Mouse (Mus musculus): ENCODE results near the gene Fnbp1. TPM values are rescaled to one million over a fixed set of nuclear protein-coding genes. Genes with fewer than 3 reads are reported as not detected.

Gene Fnbp1
- polyA plus RNA-seq, 1 experiment from 2014 or later: 14.7 TPM

DNA sequence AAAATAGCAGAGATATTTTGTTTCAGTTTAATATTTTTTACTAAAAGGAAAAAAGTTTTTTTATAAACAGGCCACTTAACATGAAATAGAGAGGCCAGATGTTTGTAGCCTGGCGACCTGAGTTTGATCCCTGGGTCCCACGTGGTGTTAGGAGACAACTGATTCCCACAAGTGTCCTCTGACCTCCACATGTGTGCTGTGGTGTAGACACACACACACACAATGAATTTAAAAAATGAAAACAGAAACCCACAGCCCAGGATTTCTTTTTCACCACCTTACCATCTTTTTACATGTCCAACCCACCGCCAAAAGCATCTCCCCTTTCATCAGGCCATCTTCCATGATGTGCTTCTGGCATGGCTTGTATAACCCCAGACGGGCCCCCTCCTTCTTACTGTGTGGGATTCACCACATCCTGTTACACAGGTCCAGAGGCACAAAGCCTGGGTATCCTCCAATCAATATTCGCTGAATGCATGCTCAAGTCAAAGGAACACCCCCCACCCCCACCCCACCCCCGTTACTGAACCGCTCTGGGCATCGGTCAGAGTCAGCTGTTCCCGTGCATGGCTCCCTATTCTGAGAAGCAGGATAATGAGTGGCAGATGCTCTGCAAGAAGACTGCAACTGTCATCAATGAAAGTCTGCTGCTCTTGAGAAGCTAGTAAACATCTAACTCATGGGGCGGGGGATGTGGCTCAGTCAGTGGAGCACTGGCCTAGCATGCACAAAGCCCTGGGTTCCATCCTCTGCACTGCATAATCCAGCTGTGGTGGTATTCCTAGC is 25.7 kb downstream of the Fnbp1 start:
- Histone ChIP-seq H3K27ac (peak overlapping the region; percentile 67; the same call in 1 of the 2 replicates), H3K9me3 (peaks cover 5% of the 10 kb centered on the region; the same call in 1 of the 2 replicates), H3K27me3 (ENCODE audit: insufficient read depth, poor library complexity, severe bottlenecking) (no peaks in the 10 kb centered on the region), H3K4me3 (no peak overlapping the region), H3K4me1 (replicated peaks) (peaks cover 19% of the 10 kb centered on the region), H3K36me3 (peaks cover 4% of the 10 kb centered on the region; the same call in 1 of the 2 replicates)
- 69% methylated on average over 10 of the region's 10 CpGs for WGBS
- peak; percentile 29 for DNase-seq (ENCODE audit: low spot score)

DNA sequence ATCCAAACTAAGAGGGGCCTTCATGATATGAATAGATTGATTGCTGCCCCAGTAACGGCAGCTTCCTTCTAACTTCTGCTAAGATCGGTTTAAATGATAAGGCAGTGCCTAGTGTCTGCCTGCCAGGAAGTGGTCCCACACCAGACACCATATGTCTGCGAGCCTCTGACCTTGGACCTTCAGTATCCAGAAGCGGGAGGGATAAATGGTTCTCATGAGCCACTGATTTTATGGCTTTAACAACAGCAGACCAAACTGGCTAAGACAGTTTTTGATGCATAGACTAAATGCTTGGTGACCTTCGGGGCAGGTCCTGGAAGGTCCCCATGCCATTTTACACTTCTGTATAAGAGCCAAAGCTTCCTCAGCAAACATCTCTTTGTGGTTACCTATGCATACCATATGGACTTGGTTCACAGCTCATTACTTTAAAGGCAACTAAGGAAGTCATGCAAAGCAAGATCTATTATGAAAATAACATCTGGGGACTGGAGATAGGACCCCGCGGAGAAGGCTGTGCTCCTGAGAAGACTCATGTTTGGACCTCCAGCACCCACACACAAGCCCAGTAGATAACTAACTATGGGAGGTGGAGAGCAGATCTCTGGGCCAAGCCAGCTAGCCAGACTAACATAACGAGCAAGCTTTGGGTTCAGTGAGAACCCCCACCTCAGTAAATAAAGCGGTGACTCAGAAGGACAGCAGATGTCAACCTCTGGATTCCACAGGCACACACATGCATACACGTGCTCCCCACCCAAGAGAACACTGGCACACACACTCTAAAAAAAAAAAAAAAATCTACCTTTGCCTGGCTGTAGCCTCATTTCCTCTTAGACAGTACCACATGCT is 26.5 kb downstream of the Fnbp1 start:
- Histone ChIP-seq H3K36me3 (peaks cover 4% of the 10 kb centered on the region; the same call in 1 of the 2 replicates), H3K4me3 (no peak overlapping the region), H3K9me3 (peaks cover 5% of the 10 kb centered on the region; the same call in 1 of the 2 replicates), H3K27me3 (ENCODE audit: insufficient read depth, poor library complexity, severe bottlenecking) (no peaks in the 10 kb centered on the region), H3K4me1 (replicated peaks) (peaks cover 19% of the 10 kb centered on the region), H3K27ac (0 out of 2 replicates have a peak overlapping the region, but pooled peaks have one; percentile 35)
- 75% methylated on average over 10 of the region's 10 CpGs for whole genome bisulfite sequencing
- no peak for DNase-seq (ENCODE audit: low spot score)

DNA sequence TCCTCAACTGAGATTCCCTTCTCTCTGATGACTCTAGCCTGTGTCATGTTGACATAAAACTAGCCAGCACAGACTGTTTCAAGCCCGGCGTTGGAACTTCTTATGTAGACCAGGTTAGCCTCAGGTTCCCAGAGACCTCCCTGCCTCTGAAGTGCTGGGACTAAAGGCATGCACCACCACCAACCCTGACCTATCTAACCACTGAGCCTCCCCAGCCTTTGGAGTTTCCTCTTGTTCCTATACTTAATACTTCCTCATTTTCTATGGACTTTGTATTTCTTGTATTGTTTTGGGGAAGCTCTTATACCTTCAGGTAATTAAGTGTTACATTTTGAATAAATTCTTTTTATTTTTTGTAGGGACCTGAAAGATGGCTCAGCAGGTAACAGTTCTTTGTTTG is 27.6 kb downstream of the Fnbp1 start:
- 97% methylated on average over 2 of the region's 2 CpGs for WGBS
- Histone ChIP-seq H3K4me1 (replicated peaks) (peaks cover 19% of the 10 kb centered on the region), H3K27me3 (ENCODE audit: insufficient read depth, poor library complexity, severe bottlenecking) (no peaks in the 10 kb centered on the region), H3K36me3 (peaks cover 4% of the 10 kb centered on the region; the same call in 1 of the 2 replicates), H3K4me3 (no peak overlapping the region), H3K27ac (no peak overlapping the region), H3K9me3 (peaks cover 5% of the 10 kb centered on the region; the same call in 1 of the 2 replicates)
- no peak for DNase-seq (ENCODE audit: low spot score)

DNA sequence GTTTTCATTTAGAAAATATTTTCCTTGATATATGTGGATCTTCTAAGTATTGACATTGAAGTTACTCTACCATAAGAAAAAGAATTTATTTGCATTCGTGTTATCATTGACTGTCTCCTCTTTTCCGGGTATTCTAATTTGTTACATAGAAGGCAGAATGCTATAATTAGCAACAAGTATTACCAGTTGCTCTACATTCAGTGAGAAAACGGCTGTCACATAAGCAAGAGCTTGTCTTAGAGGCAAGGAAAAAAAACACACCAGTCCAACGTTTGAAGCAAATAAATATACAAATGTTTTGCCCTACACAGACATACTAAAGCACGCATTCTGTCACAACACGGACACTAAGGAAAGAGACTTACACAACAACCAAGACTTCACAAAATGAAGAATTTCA is 30.1 kb downstream of the Fnbp1 start:
- DNase-seq (ENCODE audit: low spot score): no peak
- 92% methylated on average over 6 of the region's 6 CpGs for WGBS
- H3K36me3 ChIP-seq: peaks cover 4% of the 10 kb centered on the region; the same call in 1 of the 2 replicates
- H3K9me3 ChIP-seq: peaks cover 5% of the 10 kb centered on the region; the same call in 1 of the 2 replicates
- no peaks in the 10 kb centered on the region for H3K27me3 ChIP-seq (ENCODE audit: insufficient read depth, poor library complexity, severe bottlenecking)
- no peak overlapping the region for H3K4me3 ChIP-seq
- peaks cover 35% of the 10 kb centered on the region for H3K4me1 ChIP-seq (replicated peaks)
- H3K27ac ChIP-seq: no peak overlapping the region

DNA sequence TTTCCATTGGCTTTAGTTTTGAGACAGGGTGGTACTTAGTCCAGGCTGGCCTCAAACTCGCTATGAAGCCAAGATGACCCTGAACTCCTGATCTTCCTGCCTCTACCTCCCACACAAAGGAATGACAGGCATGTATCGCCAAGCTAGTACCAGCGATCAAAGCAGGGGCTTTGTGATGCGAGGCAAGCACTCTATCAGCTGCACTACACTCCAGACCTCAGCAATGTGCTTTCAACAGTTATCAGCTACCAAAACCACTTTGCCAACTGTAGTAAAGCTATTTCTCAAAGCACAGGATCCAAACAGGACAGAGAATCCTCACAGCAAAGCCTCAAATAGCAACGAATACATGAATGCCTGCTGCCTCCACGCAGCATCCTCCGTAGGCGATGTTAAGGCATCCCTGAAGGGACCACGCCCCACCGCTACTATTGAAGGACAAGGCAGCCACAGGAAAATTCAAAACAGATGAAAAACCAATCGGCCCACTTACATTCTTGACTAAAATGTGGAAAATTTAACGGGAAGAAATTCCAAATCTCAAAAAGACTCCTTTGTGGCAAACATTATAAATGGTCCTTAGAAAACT is 31.8 kb downstream of the Fnbp1 start:
- Histone ChIP-seq H3K4me3 (no peak overlapping the region), H3K9me3 (peaks cover 5% of the 10 kb centered on the region; the same call in 1 of the 2 replicates), H3K36me3 (peaks cover 4% of the 10 kb centered on the region; the same call in 1 of the 2 replicates), H3K4me1 (replicated peaks) (peaks cover 23% of the 10 kb centered on the region), H3K27ac (no peak overlapping the region), H3K27me3 (ENCODE audit: insufficient read depth, poor library complexity, severe bottlenecking) (no peaks in the 10 kb centered on the region)
- 80% methylated on average over 12 of the region's 12 CpGs for WGBS
- DNase-seq (ENCODE audit: low spot score): no peak

DNA sequence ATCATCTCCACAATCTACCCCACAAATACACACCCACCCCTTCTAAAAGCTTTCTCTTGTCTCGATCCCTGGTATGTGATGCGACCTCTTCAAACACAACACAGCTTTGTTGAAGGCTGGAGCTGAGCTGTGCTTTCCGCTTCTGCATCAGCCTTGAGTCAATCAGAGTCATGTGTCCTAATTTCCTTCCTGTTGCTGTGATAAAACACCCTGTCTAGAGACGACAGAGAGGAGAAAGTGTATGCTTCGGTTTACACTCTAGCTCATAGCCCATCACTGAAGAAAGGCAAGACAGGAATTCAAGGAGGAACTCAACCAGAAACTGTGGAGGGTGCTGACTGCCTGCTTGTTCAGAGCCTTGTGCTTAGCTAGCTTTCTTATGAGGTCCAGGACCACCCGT is 33.6 kb downstream of the Fnbp1 start:
- 77% methylated on average over 6 of the region's 6 CpGs for WGBS
- H3K4me3 ChIP-seq: no peak overlapping the region
- peaks cover 24% of the 10 kb centered on the region for H3K4me1 ChIP-seq (replicated peaks)
- no peak overlapping the region; the same call in 1 of the 2 replicates for H3K27ac ChIP-seq
- H3K9me3 ChIP-seq: no peaks in the 10 kb centered on the region
- DNase-seq (ENCODE audit: low spot score): no peak
- no peaks in the 10 kb centered on the region for H3K27me3 ChIP-seq (ENCODE audit: insufficient read depth, poor library complexity, severe bottlenecking)
- H3K36me3 ChIP-seq: no peaks in the 10 kb centered on the region; the same call in 1 of the 2 replicates

DNA sequence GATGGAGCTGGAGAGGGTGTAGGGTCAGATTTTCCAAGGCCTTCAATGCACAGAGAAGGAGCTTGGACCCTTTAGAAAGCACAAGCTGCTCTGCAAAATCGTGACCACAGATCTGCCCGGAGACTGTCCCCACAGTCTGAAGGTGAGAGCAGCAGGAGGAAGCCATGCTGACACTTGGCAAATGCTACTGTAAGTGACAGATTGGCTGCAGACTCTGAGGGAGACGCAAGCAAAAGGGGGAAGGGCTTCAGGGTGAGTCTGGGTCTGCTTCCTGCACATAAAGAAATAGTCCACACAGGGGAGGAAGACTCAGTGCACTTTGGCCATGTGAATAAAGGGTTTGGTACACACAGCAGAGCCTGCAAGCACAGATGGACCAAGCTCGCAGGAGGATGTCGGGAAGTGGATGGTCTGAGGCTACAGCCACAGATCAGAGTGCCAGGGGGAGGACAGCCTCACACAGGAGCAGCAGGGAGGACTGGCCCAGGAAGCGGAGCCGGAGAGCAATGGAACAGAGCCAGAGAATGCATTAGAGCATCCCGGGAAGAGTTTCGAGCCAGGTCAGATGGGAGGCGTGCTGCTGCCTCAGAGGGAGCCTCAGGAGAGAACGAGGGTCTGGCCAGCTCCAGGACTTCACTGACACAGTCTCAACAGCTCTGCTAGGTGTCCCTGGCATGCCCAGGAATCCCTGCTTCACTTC is 35.0 kb downstream of the Fnbp1 start:
- peaks cover 27% of the 10 kb centered on the region for H3K4me1 ChIP-seq (replicated peaks)
- H3K4me3 ChIP-seq: no peak overlapping the region
- no peaks in the 10 kb centered on the region for H3K27me3 ChIP-seq (ENCODE audit: insufficient read depth, poor library complexity, severe bottlenecking)
- H3K27ac ChIP-seq: peak overlapping the region; percentile 41; the same call in 1 of the 2 replicates
- 61% methylated on average over 11 of the region's 11 CpGs for WGBS
- H3K36me3 ChIP-seq: no peaks in the 10 kb centered on the region; the same call in 1 of the 2 replicates
- DNase-seq (ENCODE audit: low spot score): no peak
- H3K9me3 ChIP-seq: no peaks in the 10 kb centered on the region

DNA sequence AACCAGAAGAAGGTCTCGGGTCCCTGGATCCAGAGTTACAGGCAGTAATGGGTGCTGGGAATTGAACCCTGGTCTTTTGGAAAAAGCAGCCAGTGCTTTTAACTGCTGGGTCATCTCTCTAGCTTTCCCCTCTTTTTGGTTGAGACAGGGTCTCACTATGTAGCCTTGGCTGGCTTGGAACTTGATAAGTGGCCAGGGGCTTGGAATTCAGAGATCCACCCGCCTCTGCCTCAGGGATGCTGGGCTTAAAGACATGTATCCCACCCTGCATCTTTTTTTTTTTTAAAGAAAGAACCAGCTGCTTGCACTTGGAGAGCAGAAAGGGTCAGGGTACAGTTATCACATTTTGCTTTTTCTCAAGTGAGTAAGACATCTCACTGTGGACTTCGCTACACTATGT is 35.8 kb downstream of the Fnbp1 start:
- DNase-seq (ENCODE audit: low spot score): no peak
- Histone ChIP-seq H3K4me1 (replicated peaks) (peaks cover 33% of the 10 kb centered on the region), H3K36me3 (peaks cover 3% of the 10 kb centered on the region), H3K9me3 (no peaks in the 10 kb centered on the region), H3K4me3 (no peak overlapping the region), H3K27me3 (ENCODE audit: insufficient read depth, poor library complexity, severe bottlenecking) (no peaks in the 10 kb centered on the region), H3K27ac (no peak overlapping the region)
- 90% methylated on average over 3 of the region's 3 CpGs for WGBS

DNA sequence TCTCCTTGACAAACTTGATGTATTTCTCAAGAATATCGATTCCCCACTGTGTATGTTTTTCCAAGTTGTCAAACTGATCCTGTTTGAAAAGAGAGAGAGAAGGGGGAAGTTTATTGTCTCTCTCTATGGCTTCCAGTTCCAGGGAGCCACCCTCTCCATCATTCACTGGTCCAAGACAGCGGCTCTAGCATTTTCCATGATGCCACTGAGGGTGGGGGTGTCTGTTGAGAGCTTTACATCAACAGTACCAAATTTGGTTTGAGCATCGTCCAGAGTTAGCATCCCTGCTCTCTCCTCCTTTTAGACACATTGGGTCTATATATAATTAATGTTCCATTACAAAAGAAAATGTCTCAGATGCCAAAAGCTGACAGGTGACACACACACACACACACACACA is 36.5 kb downstream of the Fnbp1 start:
- H3K36me3 ChIP-seq: peaks cover 5% of the 10 kb centered on the region
- 82% methylated on average over 3 of the region's 3 CpGs for WGBS
- H3K9me3 ChIP-seq: 0 out of 2 replicates have a peak, but pooled peaks cover 1% of the 10 kb centered on the region
- H3K4me3 ChIP-seq: no peak overlapping the region
- no peak overlapping the region for H3K27ac ChIP-seq
- peaks cover 33% of the 10 kb centered on the region for H3K4me1 ChIP-seq (replicated peaks)
- H3K27me3 ChIP-seq (ENCODE audit: insufficient read depth, poor library complexity, severe bottlenecking): no peaks in the 10 kb centered on the region
- no peak for DNase-seq (ENCODE audit: low spot score)

DNA sequence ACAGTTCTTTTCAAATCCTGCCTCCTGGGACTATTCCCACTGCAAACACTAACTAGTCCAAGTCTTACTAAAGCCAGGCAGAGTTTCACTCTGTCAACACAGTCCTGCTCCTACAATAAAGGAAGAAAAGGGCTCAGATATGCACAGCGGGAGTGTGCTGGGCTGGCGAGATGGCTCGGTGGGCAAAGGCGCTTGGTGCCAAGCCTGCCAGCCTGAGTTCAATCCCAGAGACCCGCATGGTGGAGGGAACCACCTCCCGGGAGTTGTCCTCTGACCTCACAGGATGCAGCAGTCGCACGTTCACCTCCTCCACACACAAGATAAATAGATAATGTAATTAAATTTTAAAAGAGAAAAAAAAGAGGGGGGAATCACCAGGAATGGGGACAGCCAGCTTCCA is 38.5 kb downstream of the Fnbp1 start:
- H3K36me3 ChIP-seq: peaks cover 12% of the 10 kb centered on the region
- no peaks in the 10 kb centered on the region for H3K27me3 ChIP-seq (ENCODE audit: insufficient read depth, poor library complexity, severe bottlenecking)
- H3K4me3 ChIP-seq: no peak overlapping the region
- H3K4me1 ChIP-seq (replicated peaks): peaks cover 32% of the 10 kb centered on the region
- 0 out of 2 replicates have a peak, but pooled peaks cover 3% of the 10 kb centered on the region for H3K9me3 ChIP-seq
- H3K27ac ChIP-seq: no peak overlapping the region
- WGBS: 73% methylated on average over 8 of the region's 8 CpGs
- DNase-seq (ENCODE audit: low spot score): no peak

DNA sequence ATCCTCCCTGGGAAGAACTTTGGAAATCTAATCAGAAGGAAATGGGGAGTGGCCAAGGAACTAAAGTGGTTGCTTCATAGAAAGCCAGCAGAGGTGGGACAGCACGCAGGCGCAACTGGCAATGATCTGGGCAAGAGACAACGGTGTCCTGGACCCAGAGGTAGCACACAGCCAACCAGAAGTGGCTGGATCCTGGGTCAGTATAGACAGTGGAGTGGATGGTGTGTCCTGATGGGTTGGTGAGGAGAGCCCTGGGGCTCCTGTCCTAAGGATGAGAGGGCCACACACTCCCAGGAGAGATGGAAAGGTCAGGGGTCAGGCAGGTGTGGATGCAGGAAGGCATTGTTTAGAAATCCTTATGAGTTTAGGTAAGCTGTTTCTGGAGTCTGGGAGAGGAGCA is 40.5 kb downstream of the Fnbp1 start:
- Histone ChIP-seq H3K27me3 (ENCODE audit: insufficient read depth, poor library complexity, severe bottlenecking) (no peaks in the 10 kb centered on the region), H3K4me3 (no peak overlapping the region), H3K9me3 (0 out of 2 replicates have a peak, but pooled peaks cover 3% of the 10 kb centered on the region), H3K27ac (no peak overlapping the region), H3K36me3 (peaks cover 12% of the 10 kb centered on the region), H3K4me1 (replicated peaks) (peaks cover 14% of the 10 kb centered on the region; the same call in 1 of the 2 replicates)
- DNase-seq (ENCODE audit: low spot score): no peak
- WGBS: 93% methylated on average over 3 of the region's 3 CpGs

DNA sequence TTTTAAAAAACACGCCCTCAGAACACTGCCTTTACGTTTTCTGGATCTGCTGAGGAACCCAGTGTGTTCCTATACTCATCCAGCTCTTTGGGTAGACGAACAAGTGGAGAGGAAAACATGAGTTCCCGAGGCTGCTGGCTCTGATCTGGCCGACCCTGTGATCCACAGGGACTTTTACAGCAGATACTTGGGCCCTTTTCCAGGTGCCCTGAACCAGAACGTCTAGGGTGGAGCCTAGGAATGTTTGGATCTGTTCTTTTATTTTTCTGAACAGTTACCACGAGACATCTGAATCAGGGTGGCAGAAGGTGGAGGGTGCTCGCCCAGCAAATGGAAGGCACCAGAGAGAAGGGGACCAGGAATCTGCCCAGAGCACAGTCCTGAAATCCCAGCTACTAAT is 42.7 kb downstream of the Fnbp1 start:
- no peaks in the 10 kb centered on the region for H3K27me3 ChIP-seq (ENCODE audit: insufficient read depth, poor library complexity, severe bottlenecking)
- 0 out of 2 replicates have a peak, but pooled peaks cover 3% of the 10 kb centered on the region for H3K9me3 ChIP-seq
- H3K4me1 ChIP-seq (replicated peaks): peaks cover 26% of the 10 kb centered on the region; the same call in 1 of the 2 replicates
- H3K27ac ChIP-seq: no peak overlapping the region
- H3K36me3 ChIP-seq: peaks cover 27% of the 10 kb centered on the region
- no peak overlapping the region for H3K4me3 ChIP-seq
- no peak for DNase-seq (ENCODE audit: low spot score)
- 83% methylated on average over 8 of the region's 8 CpGs for WGBS

All from hindbrain, embryonic 10.5 days (tissue).